Comparison of ENCODE assay signal across 21 mouse cellular contexts in genomic region chr19:38745810-38746491, GRCm38 (mm10).
DNase-seq lines count a peak whose midpoint lies in the region; ATAC-seq and TF ChIP-seq lines count a peak whose summit lies in the region.
"Had no signal": no experiment of that assay in that cellular context is flagged by ENCODE, and none has a peak within 500 bp of the region (broad histone marks: within the 10 kb centered on the region; RNA-seq: fewer than 3 reads in every experiment).

No protein-coding gene starts in this region.

- no peak overlapping the region for H3K4me2 ChIP-seq in intestine, embryonic 15.5 days (replicated peaks)
- H3K4me2 ChIP-seq: embryonic facial prominence, embryonic 12.5 days; heart, embryonic 13.5 days; liver, embryonic 15.5 days; midbrain, embryonic 11.5 days had no signal

- H3K4me1 ChIP-seq in thymus, adult 2 months (replicated peaks; ENCODE audit: control insufficient read depth, insufficient read depth, low read length): 0 out of 2 replicates have a peak, but pooled peaks cover 4% of the 10 kb centered on the region
- no peaks in the 10 kb centered on the region for H3K4me1 ChIP-seq in intestine, embryonic 15.5 days (replicated peaks)
- H3K4me1 ChIP-seq: heart, embryonic 13.5 days; liver, embryonic 15.5 days had no signal

- 0 out of 2 replicates have a peak, but pooled peaks have one; percentile 23 for ATAC-seq in intestine, embryonic 15.5 days
- no peak for ATAC-seq in inflammation-experienced regulatory T-cells, adult 6 months
- ATAC-seq: forebrain, embryonic 14.5 days; Patski had no signal

- WGBS in thymus, adult 2 months: 23% methylated on average over 10 of the region's 10 CpGs
- 63% methylated on average over 10 of the region's 10 CpGs for WGBS in intestine, embryonic 15.5 days

- no peak for TF ChIP-seq CTCF in thymus, adult 2 months (IDR thresholded peaks at IDR 0.05; ENCODE audit: borderline replicate concordance, control insufficient read depth, extremely low read depth, insufficient read depth, low read length, poor library complexity)

- H3K9me3 ChIP-seq in intestine, embryonic 15.5 days: no peaks in the 10 kb centered on the region
- H3K9me3 ChIP-seq: embryonic facial prominence, embryonic 12.5 days; heart, embryonic 13.5 days; liver, embryonic 15.5 days had no signal

- H3K9ac ChIP-seq in intestine, embryonic 15.5 days: no peak overlapping the region
- H3K9ac ChIP-seq: embryonic facial prominence, embryonic 12.5 days; heart, embryonic 13.5 days; liver, embryonic 15.5 days had no signal

- no peaks in the 10 kb centered on the region for H3K27me3 ChIP-seq in thymus, adult 2 months (ENCODE audit: control insufficient read depth, insufficient read depth, low read length)
- H3K27me3 ChIP-seq in intestine, embryonic 15.5 days (replicated peaks): no peaks in the 10 kb centered on the region
- H3K27me3 ChIP-seq: embryonic facial prominence, embryonic 12.5 days; heart, embryonic 13.5 days; liver, embryonic 15.5 days; Patski had no signal

- DNase-seq in embryo, embryonic 10 days (ENCODE audit: low spot score): peak; percentile 21
- no peak for DNase-seq in embryo, embryonic 9.5 days (ENCODE audit: extremely low spot score)
- peak; percentile 10 for DNase-seq in thymus, postnatal 14 days
- no peak for DNase-seq in thymus, adult 2 months
- peak; percentile 11 for DNase-seq in thymus, postnatal 4 days
- no peak for DNase-seq in spleen, postnatal 14 days (ENCODE audit: low spot score in 2 of 2)
- DNase-seq: adrenal gland, postnatal 10 days; cerebellum, postnatal 14 days; gastrocnemius, postnatal 14 days; heart, adult 18-20 months; kidney, postnatal 10 days; retina, postnatal 1 day had no signal

- no peak overlapping the region; the same call in 1 of the 2 replicates for H3K27ac ChIP-seq in thymus, adult 2 months (ENCODE audit: control insufficient read depth, insufficient read depth, low read length)
- no peak overlapping the region for H3K27ac ChIP-seq in intestine, embryonic 15.5 days
- H3K27ac ChIP-seq: embryonic facial prominence, embryonic 12.5 days; heart, embryonic 13.5 days; left cerebral cortex, adult 2 months; liver, embryonic 15.5 days had no signal

- TF ChIP-seq POLR2A in thymus, adult 2 months (IDR thresholded peaks at IDR 0.05; ENCODE audit: control insufficient read depth, extremely low read depth, insufficient read depth, low read length, poor library complexity): no peak

- H3K4me3 ChIP-seq in thymus, adult 2 months (ENCODE audit: control insufficient read depth, insufficient read depth, low read length): no peak overlapping the region
- no peak overlapping the region for H3K4me3 ChIP-seq in intestine, embryonic 15.5 days (replicated peaks)
- H3K4me3 ChIP-seq: embryonic facial prominence, embryonic 12.5 days; heart, embryonic 13.5 days; left cerebral cortex, adult 2 months; liver, embryonic 15.5 days had no signal

- H3K36me3 ChIP-seq in thymus, adult 2 months (ENCODE audit: control insufficient read depth, insufficient read depth, low read length): no peaks in the 10 kb centered on the region
- H3K36me3 ChIP-seq in intestine, embryonic 15.5 days: no peaks in the 10 kb centered on the region
- H3K36me3 ChIP-seq: embryonic facial prominence, embryonic 12.5 days; liver, embryonic 15.5 days had no signal

Comparison
In these comparisons a context has a peak if more than half of its experiments do, and no peak if none do; other contexts are left out.
1. DNase-seq: peak in embryo, embryonic 10 days (single experiment), thymus, postnatal 14 days (single experiment) and thymus, postnatal 4 days (single experiment); none in embryo, embryonic 9.5 days (single experiment), thymus, adult 2 months (single experiment) and spleen, postnatal 14 days (0 of 2).